Mouse (Mus musculus) cerebellum, adult 2 months (tissue): ENCODE measurements around the gene Rad17. TPM values are rescaled to one million over a fixed set of nuclear protein-coding genes. Genes with fewer than 3 reads are reported as not detected.

Source experiments
- DNase-seq, 2 experiments: peaks; one replicate each; pipeline ENCODE4 v3.0.0; 2021
- H3K27ac ChIP-seq: fragments of 200-500 bp; 2 replicates; pipeline ENCODE4 v1.5.1; 2012; ENCODE audit warnings: low read length, control low read depth, inconsistent platforms; ENCODE audit not compliant: insufficient read depth
- H3K27me3 ChIP-seq: fragments of 200-500 bp; 2 replicates; pipeline ENCODE4 v1.6.1; 2012; ENCODE audit warnings: inconsistent platforms, mild to moderate bottlenecking, low read length, moderate library complexity; ENCODE audit not compliant: control insufficient read depth, insufficient read depth
- H3K4me1 ChIP-seq: fragments of 200-500 bp; 2 replicates; pipeline ENCODE4 v1.6.1; 2011; ENCODE audit warnings: low read length; ENCODE audit not compliant: control insufficient read depth, insufficient read depth
- H3K4me3 ChIP-seq: fragments of 200-500 bp; replicated peaks from 2 replicates; pipeline ENCODE3; 2011; ENCODE audit warnings: mild to moderate bottlenecking, low read depth, low read length, control low read depth; ENCODE audit not compliant: insufficient read depth
- CTCF ChIP-seq: fragments of 200-500 bp; IDR thresholded peaks from 2 replicates; pipeline ENCODE4 v1.5.1; 2011; ENCODE audit warnings: low read depth, mild to moderate bottlenecking, control low read depth, low read length, moderate library complexity, borderline replicate concordance; ENCODE audit not compliant: insufficient read depth
- POLR2A ChIP-seq: fragments of 200-500 bp; IDR thresholded peaks from 2 replicates; pipeline ENCODE4 v1.6.1; 2011; ENCODE audit warnings: low read length, control low read depth, borderline replicate concordance; ENCODE audit not compliant: insufficient read depth
- WGBS: fragments of 180-500 bp; shearing (Covaris S2); methylation state at CpG from one replicate; pipeline ENCODE4 v1.1.7; 2018; 5-methylcytosine and 5-hydroxymethylcytosine counted together
- polyA plus RNA-seq: library from polyadenylated mRNA; depleted of rRNA; stranded (reverse); fragments of >200 nt; gene quantifications from 2 replicates; pipeline ENCODE4 v1.2.3, GENCODE M21; 2012

Gene Rad17
- polyA plus RNA-seq, 1 experiment: 15.6 TPM

DNA sequence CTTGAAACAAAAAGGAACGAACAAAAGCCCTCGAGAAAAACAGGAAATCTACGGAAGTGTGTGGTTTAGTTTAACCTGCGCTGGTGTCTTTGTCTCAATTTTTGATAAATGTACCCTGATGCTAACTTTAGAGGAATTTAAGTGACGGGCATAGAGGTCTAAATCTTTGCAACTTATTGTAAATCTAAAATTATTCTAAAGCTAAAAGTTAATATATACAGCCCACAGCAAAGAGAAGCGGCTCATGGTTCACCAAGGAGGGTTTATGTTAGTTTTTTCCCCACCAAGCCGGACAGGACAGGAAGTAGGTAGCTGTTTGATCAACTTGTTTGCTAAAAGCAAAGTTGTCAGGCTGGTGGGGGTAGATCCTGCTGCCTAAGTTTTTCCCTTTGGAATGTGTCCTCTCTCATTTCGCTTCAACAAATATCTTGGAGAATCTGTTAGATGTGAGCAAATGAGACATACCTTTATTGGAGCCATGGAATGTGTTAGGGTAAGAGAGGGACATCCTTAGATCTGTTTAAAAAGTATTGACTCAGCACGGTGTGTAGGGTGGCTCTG is 19.4 kb upstream of the Rad17 start:
- WGBS: 73% methylated on average over 9 of the region's 9 CpGs
- Histone ChIP-seq H3K27me3 (no peaks in the 10 kb centered on the region), H3K27ac (no peak overlapping the region), H3K4me1 (peaks cover 4% of the 10 kb centered on the region; the same call in 1 of the 2 replicates), H3K4me3 (no peak overlapping the region)
- TF ChIP-seq POLR2A (no peak), CTCF (no peak)
- DNase-seq: no peak

GRCm38 (mm10) chr13:100669291-100670022 is 18.6 kb upstream of the Rad17 start, which contains the start of gene Ccdc125:
TSS of gene Ccdc125 (plus strand) at chr13:100669717.
- no peak for TF ChIP-seq POLR2A
- no peak for TF ChIP-seq CTCF
- WGBS: 1% methylated on average over 44 of the region's 44 CpGs
- Histone ChIP-seq H3K4me1 (peaks cover 4% of the 10 kb centered on the region; the same call in 1 of the 2 replicates), H3K27me3 (no peaks in the 10 kb centered on the region), H3K4me3 (peak within 1 kb of the TSS; percentile 35), H3K27ac (no peak within 1 kb of the TSS)
- DNase-seq: no peak

DNA sequence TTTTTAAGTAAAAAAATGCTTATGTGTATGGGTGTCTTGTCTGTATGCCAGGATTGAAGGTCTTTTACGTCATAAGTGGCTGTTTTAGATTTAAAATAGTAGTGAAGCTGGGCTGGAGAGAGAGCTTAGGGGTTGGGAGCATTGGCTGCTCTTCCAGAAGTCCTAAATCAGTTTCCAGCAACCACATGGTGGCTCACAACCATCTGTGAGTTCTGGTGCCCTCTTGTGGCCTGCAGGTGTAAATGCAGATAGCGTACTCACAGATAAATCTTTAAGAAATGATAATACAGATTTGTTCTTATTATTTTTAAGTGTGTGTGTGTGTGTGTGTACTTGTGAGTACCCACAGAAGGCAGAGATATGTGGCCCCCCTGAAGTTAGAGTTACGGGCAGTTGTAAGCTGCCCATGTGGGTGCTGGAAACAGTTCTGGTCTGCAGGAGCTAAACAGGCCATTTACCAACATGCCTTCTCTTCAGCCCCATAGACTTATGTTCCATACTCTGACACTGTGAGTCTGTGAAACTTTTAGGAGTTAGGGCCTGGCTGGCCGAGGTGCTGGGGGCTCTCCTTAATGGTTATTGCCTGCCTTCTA is 9.1 kb upstream of the Rad17 start:
- Histone ChIP-seq H3K27ac (no peak overlapping the region), H3K27me3 (no peaks in the 10 kb centered on the region), H3K4me1 (no peaks in the 10 kb centered on the region), H3K4me3 (no peak overlapping the region)
- WGBS: 41% methylated on average over 4 of the region's 4 CpGs
- TF ChIP-seq POLR2A (no peak), CTCF (peak; percentile 77)
- DNase-seq: peak; percentile 54 to 56

DNA sequence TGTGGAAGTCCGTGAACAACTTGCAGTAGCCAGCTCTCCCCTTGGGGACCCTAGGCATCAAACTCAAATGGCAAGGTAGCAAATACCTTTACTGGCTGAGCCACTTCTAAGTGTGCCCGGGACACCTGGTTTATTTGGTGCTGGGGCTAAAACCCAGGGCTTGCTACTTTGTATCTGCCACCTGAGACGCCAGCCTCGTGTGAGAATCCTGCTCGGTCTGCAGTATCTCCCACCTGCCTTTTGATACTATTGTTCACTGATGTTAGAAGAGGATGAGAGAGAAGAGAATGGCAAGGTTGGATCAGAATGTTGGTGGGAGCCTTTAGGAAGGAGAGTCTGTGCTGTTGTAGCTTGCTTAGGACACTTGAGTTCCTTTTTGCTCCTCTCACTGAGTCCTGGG is 7.2 kb upstream of the Rad17 start:
- H3K27ac ChIP-seq: no peak overlapping the region
- 95% methylated on average over 5 of the region's 5 CpGs for WGBS
- no peak for TF ChIP-seq POLR2A
- TF ChIP-seq CTCF: no peak
- no peaks in the 10 kb centered on the region for H3K27me3 ChIP-seq
- H3K4me3 ChIP-seq: no peak overlapping the region
- no peak for DNase-seq
- H3K4me1 ChIP-seq: no peaks in the 10 kb centered on the region

- Histone ChIP-seq H3K27ac (peak within 1 kb of the TSS; percentile 99), H3K4me1 (no peaks in the 10 kb centered on the region), H3K4me3 (peak within 1 kb of the TSS; percentile 96), H3K27me3 (no peaks in the 10 kb centered on the region)
- 1% methylated on average over 58 of the region's 63 CpGs for WGBS
- TF ChIP-seq CTCF (no peak), POLR2A (peak; percentile 48; the same call in 1 of the 2 replicates)
- DNase-seq: no peak
These were observed 762 bp upstream of the Rad17 start, which contains the start of gene Taf9 for GRCm38 (mm10) chr13:100651439-100652186. TSS of gene Taf9 (plus strand) at chr13:100651579.

GRCm38 (mm10) chr13:100648223-100648622 is 2.6 kb downstream of the Rad17 start:
- H3K4me3 ChIP-seq: no peak overlapping the region
- TF ChIP-seq POLR2A (no peak), CTCF (no peak)
- no peaks in the 10 kb centered on the region for H3K4me1 ChIP-seq
- H3K27ac ChIP-seq: no peak overlapping the region
- DNase-seq: no peak
- H3K27me3 ChIP-seq: no peaks in the 10 kb centered on the region
- 93% methylated on average over 8 of the region's 8 CpGs for WGBS

DNA sequence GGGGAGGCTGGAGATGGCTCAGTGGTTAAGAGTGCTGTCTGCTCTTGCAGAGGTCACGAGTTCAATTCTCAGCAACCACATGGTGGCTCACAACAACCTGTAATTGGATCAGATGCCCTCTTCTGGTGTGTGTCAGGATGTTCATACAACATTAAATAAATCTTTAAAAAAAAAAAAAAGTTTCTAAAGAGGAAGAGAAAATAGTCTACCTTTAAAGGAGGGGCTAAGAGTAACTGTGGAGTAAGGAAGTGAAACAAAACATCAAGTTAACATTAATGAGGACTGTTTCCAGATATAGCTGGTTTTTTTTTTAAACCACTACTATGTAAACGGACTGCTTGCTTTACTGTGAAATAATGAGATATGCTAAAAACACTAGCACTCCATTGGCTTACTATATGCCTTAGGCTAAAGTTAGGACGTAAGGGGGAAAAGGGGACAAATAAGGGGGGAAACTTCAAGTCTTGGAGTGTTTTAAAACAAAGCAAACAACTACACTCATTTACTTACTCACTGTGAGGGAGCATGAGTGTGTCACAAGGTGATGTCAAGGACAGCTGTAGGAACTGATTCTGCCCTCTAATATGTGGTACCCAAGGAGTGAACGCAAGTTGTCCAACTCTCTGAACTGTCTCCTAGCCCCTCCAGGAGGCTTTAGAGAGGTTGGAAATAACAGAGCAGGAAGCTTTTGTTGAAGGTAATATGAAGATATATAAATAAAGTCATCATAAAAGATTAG is 8.2 kb downstream of the Rad17 start:
- DNase-seq: no peak
- WGBS: 94% methylated on average over 4 of the region's 4 CpGs
- H3K4me1 ChIP-seq: no peaks in the 10 kb centered on the region
- H3K27ac ChIP-seq: no peak overlapping the region
- H3K4me3 ChIP-seq: no peak overlapping the region
- TF ChIP-seq POLR2A (no peak), CTCF (no peak)
- H3K27me3 ChIP-seq: no peaks in the 10 kb centered on the region
